Mouse (Mus musculus) telencephalon, adult 2 months (tissue): ENCODE measurements around the gene C1rb.
"Not testable (repeated sequence)": the region's sequence is repeated elsewhere in the genome, so short reads cannot be mapped to it uniquely, and the experiment has no call there.

Experiments
- DNase-seq: peaks from one replicate; pipeline ENCODE4 v3.0.0-alpha.2; 2011; ENCODE audit warnings: low read depth, low spot score

The C1rb gene

GRCm38 (mm10) chr6:124593121-124593520 lies 23.0 kb downstream of the C1rb start:
- DNase-seq, result no peak

- no peak for DNase-seq
These were observed 31.9 kb downstream of the C1rb start for GRCm38 (mm10) chr6:124602031-124602430.

GRCm38 (mm10) chr6:124625612-124626011 lies 55.5 kb downstream of the C1rb start:
- DNase-seq, result no peak

GRCm38 (mm10) chr6:124626184-124626583 lies 56.1 kb downstream of the C1rb start:
- DNase-seq, result not testable (repeated sequence)

- DNase-seq, result no peak
These were observed 60.7 kb downstream of the C1rb start for GRCm38 (mm10) chr6:124630763-124631162.
